Mouse (Mus musculus) CD4-positive helper T cell, adult 2 months (primary cell): ENCODE measurements at regions not wholly inside any gene's neighbourhood (a gene's known extent, or its start where the extent isn't known, plus 50 kb on each side); places are given as distances from the start of the nearest gene placed in this dataset.

ENCODE experiments used
- DNase-seq: peaks from one replicate; pipeline ENCODE4 v3.0.0-alpha.2; 2012; ENCODE audit warnings: low read depth, missing footprints, low spot score

GRCm38 (mm10) chr17:83135441-83136120 lies 79.5 kb upstream of the Pkdcc start:
- DNase-seq: no peak

- no peak for DNase-seq
These were observed 78.8 kb upstream of the Pkdcc start for GRCm38 (mm10) chr17:83136267-83136666.

DNA sequence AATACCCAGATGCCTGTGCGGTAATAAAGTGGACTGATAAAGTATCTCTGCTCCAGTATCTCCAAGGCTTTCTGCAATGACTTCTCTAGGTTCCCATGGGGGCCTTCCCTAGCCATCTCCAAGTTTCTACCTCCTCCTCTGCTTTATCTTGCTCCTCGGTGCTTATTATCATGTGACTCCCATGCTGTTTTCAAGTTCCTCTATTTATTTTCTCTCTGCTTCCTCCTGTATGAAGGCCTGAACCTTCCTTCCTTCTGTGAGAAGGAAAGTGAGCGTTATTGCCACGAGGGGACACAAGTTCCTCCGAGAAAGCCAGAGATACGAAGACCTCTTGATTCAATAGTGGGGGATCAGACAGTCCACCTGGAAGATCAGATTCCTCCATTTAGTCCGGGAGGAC lies 77.4 kb upstream of the Pkdcc start:
- no peak for DNase-seq

DNA sequence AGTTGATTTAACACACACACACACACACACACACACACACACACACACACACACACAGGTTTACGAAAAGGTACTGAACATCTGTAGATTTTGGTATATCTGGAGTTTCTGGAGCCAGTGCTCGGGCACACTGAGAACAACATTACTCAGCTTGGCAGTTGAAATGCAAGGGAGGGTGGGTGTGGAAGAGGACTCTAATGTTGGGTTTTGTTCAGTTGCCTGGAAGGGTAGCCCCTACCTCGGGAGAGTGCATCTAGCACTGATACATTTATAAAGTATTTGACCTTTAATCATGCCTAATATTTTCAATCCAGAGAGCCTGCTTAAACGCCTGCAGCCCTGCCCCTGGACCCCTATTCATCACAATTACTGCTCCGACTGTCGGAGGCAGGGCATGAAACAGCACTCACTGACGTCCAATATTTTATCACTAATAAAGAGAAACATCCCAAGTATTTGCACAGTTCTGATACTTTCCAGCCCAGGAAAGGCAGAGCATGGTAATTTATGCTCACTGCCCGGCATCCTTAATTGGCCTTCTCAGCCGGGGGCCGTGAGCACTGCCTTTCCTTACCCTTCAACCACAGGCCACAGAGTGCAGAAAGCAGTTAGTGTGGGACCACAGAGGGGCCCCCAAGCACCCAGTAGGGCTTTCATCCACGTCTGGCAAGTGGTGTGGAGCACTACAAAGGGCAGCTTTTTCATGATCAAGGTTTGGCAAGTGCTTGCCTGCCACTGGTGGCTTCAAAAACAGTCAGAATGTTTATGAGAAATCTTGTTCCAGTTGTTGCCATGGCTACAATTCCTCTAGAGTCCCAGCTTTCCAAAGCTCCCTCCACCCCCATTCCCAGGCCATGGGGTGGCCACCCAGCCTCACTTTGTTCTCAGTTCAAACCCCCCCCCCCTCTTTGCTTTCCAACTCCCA lies 76.3 kb upstream of the Pkdcc start:
- no peak for DNase-seq

DNA sequence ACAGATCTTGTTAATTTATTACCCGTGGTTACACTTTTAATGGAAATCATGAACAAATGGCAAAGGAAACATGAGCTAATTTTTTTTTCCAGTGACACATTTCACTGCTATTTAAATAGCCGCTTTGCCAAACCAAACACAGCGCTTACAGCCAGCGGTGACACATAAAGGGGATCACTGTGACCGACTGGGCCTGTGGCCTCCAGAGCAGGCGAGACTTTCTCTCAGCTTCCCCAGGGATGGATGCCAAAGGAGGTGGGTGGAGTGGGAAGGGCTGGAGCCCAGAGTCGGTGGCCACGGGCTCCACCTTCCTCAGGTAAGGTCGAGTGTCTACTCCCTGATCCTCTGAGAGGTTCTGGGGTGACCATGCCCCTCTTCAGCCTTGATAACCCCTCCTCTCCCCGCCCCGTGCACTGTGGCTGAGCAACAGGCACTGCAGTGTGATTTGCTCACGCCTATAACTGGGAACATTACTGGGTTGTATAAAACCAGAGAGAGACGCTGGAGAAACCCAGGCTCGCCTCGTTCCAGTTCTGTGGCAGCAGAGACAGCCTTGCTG lies 66.6 kb upstream of the Pkdcc start:
- no peak for DNase-seq

DNA sequence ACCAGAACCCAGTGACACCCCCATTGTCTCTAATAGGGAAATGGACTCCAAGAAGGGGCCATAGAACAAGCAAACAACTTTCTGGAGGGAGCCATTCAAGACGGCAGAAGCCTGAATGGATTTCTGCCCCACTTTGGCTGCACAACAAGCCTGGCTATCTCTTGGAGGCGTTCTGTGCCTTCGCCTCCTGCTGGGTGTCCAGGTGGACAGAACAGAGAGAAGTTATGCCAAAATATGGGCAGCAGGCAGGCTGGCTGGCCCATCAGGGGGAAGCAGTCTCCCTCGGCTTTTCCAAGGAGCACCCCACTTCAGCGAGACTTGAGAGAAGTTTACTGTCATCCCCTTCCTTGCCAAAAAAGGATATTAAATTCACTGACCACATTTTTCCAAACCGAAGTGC lies 65.8 kb upstream of the Pkdcc start:
- DNase-seq: no peak

DNA sequence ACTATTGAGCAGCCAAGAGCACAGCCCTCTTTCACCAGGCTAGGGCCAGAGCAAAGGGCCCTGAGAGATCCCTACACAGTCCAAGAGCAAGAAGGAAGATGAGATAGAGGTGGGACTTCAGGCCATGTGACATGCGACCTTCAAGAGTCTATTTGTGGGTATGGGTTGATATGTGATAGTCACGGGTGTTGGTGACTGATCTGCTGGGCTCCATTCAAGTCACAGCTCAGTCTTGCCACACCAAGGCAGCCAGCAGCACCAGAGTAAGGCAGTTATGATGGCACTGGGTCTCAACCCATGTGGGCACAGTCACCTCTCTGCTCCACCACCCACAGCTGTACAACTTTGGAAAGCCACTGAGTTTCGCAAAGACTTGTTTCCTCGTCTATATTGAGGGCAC lies 60.0 kb upstream of the Pkdcc start:
- no peak for DNase-seq

DNA sequence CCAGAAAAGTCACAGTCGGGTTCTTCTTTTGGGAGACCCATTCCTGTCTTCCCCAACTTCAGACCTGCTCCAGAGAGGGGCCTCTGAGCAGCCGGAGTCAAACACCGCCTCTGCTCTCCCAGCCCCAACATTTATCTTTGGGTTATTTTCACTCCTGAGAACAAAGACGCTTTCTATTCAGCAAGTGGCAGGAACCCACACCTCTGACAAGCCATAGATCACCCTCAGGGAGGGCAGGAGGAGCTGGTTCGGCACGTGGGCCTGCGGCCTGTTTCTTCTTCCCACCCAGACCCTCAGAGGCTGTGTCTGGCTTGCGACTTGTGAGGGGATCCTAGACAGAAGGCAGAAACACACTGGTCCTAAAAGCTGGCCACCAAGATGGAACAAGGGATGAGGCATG lies 58.4 kb upstream of the Pkdcc start:
- DNase-seq: no peak

- peak; percentile 85 for DNase-seq
These were observed 57.0 kb upstream of the Pkdcc start for GRCm38 (mm10) chr17:83158053-83158452.

- DNase-seq: peak; percentile 68
These were observed 56.4 kb upstream of the Pkdcc start for GRCm38 (mm10) chr17:83158652-83159051.

DNA sequence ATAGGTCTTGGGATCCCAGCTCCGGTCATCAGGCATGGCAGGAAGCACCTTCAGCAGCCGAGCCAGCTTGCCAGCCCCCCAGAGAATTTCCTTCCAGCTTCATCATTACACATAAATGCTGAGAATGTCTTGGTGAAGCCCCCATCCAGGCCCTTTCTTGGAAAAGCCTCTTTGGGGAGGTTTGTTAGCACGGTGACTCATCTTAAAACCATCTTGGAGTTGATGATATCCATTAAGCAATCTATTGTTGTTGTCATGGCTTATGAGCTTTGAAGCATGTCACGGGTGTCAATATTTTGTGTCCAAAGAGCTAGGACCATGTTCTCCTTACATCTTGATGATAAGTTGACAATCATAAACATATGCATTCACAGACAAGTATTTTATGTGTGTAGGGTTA lies 55.5 kb upstream of the Pkdcc start:
- no peak for DNase-seq

DNA sequence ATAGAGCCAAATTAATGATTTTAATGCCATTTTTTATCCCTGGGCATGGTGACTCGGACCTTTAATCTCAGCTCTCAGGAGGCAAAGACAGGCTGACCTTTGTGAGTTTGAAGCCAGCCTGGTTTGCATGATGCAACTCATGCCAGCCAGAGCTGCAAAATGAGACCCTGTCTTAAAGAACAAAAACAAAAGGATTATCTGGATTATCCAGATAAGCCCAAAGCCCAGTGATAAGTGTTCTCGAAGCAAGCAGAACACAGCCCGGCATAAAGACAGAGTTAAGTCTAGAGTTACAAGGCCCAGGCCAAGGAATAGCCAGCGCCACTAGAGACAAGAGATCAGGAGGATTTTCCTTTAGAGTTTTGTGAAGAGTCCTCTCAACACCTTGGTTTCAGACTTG lies 54.8 kb upstream of the Pkdcc start:
- no peak for DNase-seq

GRCm38 (mm10) chr17:83161731-83162130 lies 53.4 kb upstream of the Pkdcc start:
- no peak for DNase-seq

- no peak for DNase-seq
These were observed 51.0 kb upstream of the Pkdcc start for GRCm38 (mm10) chr17:83163952-83164560.

DNA sequence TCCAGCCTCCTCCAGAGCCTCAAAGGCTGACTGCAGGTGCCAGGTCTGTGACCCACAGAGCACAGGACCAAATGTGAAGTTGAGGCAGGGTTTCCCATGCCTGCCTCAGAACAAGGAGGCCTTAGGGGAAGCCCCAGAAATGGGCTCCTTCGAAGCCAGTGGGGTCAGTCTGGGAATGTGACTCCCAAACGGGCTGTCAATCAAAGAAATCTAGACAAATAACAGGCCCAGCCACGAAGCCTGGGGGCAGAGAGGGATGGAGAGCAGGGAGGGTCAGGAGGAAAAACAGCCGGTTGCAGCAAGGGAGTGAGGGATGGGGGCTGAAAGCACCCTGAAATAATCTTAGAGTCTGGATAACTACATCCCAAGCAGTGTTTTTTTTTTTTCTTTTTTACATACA lies 50.4 kb upstream of the Pkdcc start:
- no peak for DNase-seq

- DNase-seq: no peak
These were observed 50.0 kb upstream of the Pkdcc start for GRCm38 (mm10) chr17:83165140-83165539.
